Mouse (Mus musculus) kidney, adult 18-20 months (tissue): ENCODE results near the gene Olfr494.

ENCODE experiments used
- DNase-seq: peaks from one replicate; pipeline ENCODE4 v3.0.0; 2021

Olfr494 gene

DNA sequence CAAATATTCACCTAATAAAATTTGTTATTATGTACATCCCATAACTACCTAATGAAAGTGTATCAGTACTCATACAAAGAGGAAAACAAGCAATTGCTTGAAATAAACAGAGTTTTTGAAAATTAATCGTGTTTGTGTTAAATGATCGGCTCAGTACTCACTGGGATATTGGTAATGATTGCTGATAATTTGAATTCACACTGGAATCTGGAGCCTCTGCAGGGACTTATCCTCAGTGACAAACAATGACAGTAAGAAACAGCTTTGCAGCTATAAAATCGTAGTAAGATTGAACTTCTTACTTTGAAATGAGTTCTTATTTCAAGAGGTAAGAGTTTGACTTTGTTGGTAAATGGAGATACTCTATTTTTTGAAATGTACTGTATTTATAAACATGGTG lies at the start of gene Olfr494:
Gene Olfr494 (plus strand): TSS at position 301 of the 400 bp plus-strand sequence.
- no peak for DNase-seq

DNA sequence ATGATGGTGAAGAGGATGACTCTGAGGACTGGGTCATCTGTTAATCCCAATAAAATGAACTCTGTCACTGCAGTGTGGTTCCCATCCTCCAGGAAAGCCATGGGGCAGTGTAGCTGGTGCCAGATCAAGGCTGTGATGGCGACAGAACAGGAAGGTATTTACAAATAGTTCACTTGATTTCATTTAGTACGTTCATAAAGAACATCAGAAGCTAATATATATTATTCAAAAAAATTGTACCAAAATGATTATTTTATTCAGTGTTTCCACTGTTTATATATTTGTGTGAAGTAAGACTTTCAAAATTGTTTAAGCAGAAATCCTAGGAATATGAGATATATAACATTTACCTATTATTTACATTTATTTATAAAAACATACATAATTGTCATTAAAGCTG lies 41.6 kb upstream of the Olfr494 start, which contains the start of gene Olfr492:
Gene Olfr492 (minus strand): TSS at position 101 of the 400 bp plus-strand sequence.
- DNase-seq: no peak

- no peak for DNase-seq
Measured at GRCm38 (mm10) chr7:108346879-108347278, 18.3 kb upstream of the Olfr494 start, which contains the start of gene Olfr493. TSS of gene Olfr493 (minus strand) at chr7:108346979.

DNA sequence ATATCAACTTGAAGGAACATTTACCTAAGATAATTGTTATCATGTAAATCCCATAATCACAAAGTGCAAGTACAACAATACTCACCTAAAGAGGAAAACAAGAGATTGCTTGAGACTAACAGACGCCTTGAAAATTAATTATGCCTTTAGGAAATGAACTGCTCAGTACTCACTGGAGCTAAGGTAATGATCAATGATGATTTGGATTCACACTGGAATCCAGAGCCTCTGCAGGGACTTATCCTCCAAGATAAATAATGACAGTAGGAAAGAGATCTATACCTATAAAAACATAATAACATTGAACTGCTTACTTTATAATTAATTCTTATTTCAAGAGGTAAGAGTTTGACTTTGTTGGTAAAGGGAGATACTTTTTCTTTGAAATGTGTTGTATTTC lies 27.7 kb downstream of the Olfr494 start, which contains the start of gene Olfr495:
Gene Olfr495 (plus strand): TSS at position 301 of the 400 bp plus-strand sequence.
- DNase-seq: no peak
